Mouse (Mus musculus) limb, embryonic 11.5 days (tissue): Measurements from ENCODE around the gene Anxa5. TPM values are rescaled to one million over a fixed set of nuclear protein-coding genes. Genes with fewer than 3 reads are reported as not detected.

Source experiments
- ATAC-seq: fragments of 200-750 bp; cut with Nextera tagmentation; 2 replicates; pipeline ENCODE4 v1.8.0; 2017; ENCODE audit warnings: low read depth; ENCODE audit not compliant: insufficient number of reproducible peaks, low FRiP score, low TSS enrichment
- DNase-seq: peaks from one replicate; pipeline ENCODE4 v3.0.0-alpha.2; 2015; ENCODE audit warnings: low spot score
- H3K27ac ChIP-seq: fragments of 300-500 bp; sonication (generic); replicated peaks from 2 replicates; pipeline ENCODE4 v1.5.1; 2014; ENCODE audit warnings: low read depth, mild to moderate bottlenecking, low read length
- H3K27me3 ChIP-seq: fragments of 300-500 bp; sonication (generic); 2 replicates; pipeline ENCODE4 v1.6.1; 2014; ENCODE audit warnings: mild to moderate bottlenecking, low read length, mixed read lengths; ENCODE audit not compliant: control insufficient read depth, insufficient read depth
- H3K36me3 ChIP-seq: fragments of 300-500 bp; sonication (generic); 2 replicates; pipeline ENCODE4 v1.6.1; 2014; ENCODE audit warnings: mild to moderate bottlenecking, low read length, moderate library complexity, mixed read lengths; ENCODE audit not compliant: control insufficient read depth, insufficient read depth
- H3K4me1 ChIP-seq: fragments of 300-500 bp; sonication (generic); 2 replicates; pipeline ENCODE4 v1.6.1; 2014; ENCODE audit warnings: low read length, mixed read lengths; ENCODE audit not compliant: control insufficient read depth, insufficient read depth
- H3K4me2 ChIP-seq: fragments of 300-500 bp; sonication (generic); 2 replicates; pipeline ENCODE4 v1.6.1; 2014; ENCODE audit warnings: low read depth, mild to moderate bottlenecking, moderate library complexity; ENCODE audit not compliant: severe bottlenecking
- H3K4me3 ChIP-seq: fragments of 300-500 bp; sonication (generic); 2 replicates; pipeline ENCODE4 v1.5.1; 2014; ENCODE audit warnings: low read depth, low read length
- H3K9ac ChIP-seq: fragments of 300-500 bp; sonication (generic); 2 replicates; pipeline ENCODE4 v1.6.1; 2014; ENCODE audit warnings: mild to moderate bottlenecking, low read length
- H3K9me3 ChIP-seq: fragments of 300-500 bp; sonication (generic); 2 replicates; pipeline ENCODE4 v1.6.1; 2016; ENCODE audit warnings: low read length; ENCODE audit not compliant: control insufficient read depth
- WGBS: fragments of 180-500 bp; shearing (Covaris S2); extraction: QIAGEN DNeasy Blood & Tissue Kit; methylation state at CpG from one replicate; pipeline ENCODE4 v1.1.7; 2014; 5-methylcytosine and 5-hydroxymethylcytosine counted together
- polyA plus RNA-seq: library from polyadenylated mRNA; unstranded; fragments of >200 nt; fragmentation: Nextera tagmentation; extraction: Ambion mirVana; gene quantifications from 2 replicates; pipeline ENCODE4 v1.2.1, GENCODE M21; 2014

The Anxa5 gene
- 113 and 132 TPM in 2 replicates for polyA plus RNA-seq

- Histone ChIP-seq H3K27me3 (no peaks in the 10 kb centered on the region), H3K4me3 (peak within 1 kb of the TSS; percentile 66), H3K4me2 (peak within 1 kb of the TSS; percentile 85), H3K9me3 (no peaks in the 10 kb centered on the region), H3K36me3 (no peaks in the 10 kb centered on the region), H3K4me1 (0 out of 2 replicates have a peak, but pooled peaks cover 3% of the 10 kb centered on the region), H3K9ac (peak within 1 kb of the TSS; percentile 70), H3K27ac (peak within 1 kb of the TSS; percentile 47)
- peak; percentile 99 for ATAC-seq
- under 1% methylated on average over 32 of the region's 32 CpGs for WGBS
- DNase-seq, result peak; percentile 95
These were observed at the start of gene Anxa5, which contains the start of gene 1810062G17Rik for GRCm38 (mm10) chr3:36475532-36476087. Gene Anxa5 (minus strand): TSS chr3:36475894. Gene 1810062G17Rik (plus strand): TSS chr3:36475937.

GRCm38 (mm10) chr3:36524466-36524865 is 48.8 kb upstream of the Anxa5 start:
- H3K9me3 ChIP-seq, result no peaks in the 10 kb centered on the region
- H3K4me2 ChIP-seq, result no peak overlapping the region
- H3K27ac ChIP-seq, result no peak overlapping the region
- H3K4me3 ChIP-seq, result no peak overlapping the region
- peaks cover 31% of the 10 kb centered on the region for H3K27me3 ChIP-seq
- 88% methylated on average over 3 of the region's 3 CpGs for WGBS
- no peaks in the 10 kb centered on the region for H3K36me3 ChIP-seq
- H3K9ac ChIP-seq, result no peak overlapping the region
- no peak for DNase-seq
- no peak for ATAC-seq
- H3K4me1 ChIP-seq, result no peaks in the 10 kb centered on the region

- 11% methylated on average over 4 of the region's 4 CpGs for WGBS
- no peak overlapping the region for H3K4me2 ChIP-seq
These were observed 46.4 kb upstream of the Anxa5 start for GRCm38 (mm10) chr3:36522137-36522536.

GRCm38 (mm10) chr3:36521073-36522060 is 45.7 kb upstream of the Anxa5 start, which contains the start of gene Gm11549:
Gene Gm11549 (minus strand): TSS chr3:36521813.
- Histone ChIP-seq H3K36me3 (no peaks in the 10 kb centered on the region), H3K27me3 (peaks cover 34% of the 10 kb centered on the region), H3K27ac (no peak within 1 kb of the TSS), H3K9me3 (no peaks in the 10 kb centered on the region), H3K4me1 (no peaks in the 10 kb centered on the region), H3K9ac (peak within 1 kb of the TSS; percentile 49), H3K4me2 (peak within 1 kb of the TSS; percentile 86), H3K4me3 (peak within 1 kb of the TSS; percentile 42)
- WGBS, result under 1% methylated on average over 51 of the region's 51 CpGs
- peak; percentile 62 for DNase-seq
- ATAC-seq, result no peak

More at GRCm38 (mm10) chr3:36522137-36522536, 46.4 kb upstream of the Anxa5 start:
- Histone ChIP-seq H3K27ac (no peak overlapping the region), H3K27me3 (peaks cover 34% of the 10 kb centered on the region), H3K36me3 (no peaks in the 10 kb centered on the region), H3K9me3 (no peaks in the 10 kb centered on the region), H3K4me1 (no peaks in the 10 kb centered on the region), H3K9ac (no peak overlapping the region), H3K4me3 (no peak overlapping the region)
- DNase-seq (no peak), ATAC-seq (no peak)

GRCm38 (mm10) chr3:36516196-36516595 is 40.5 kb upstream of the Anxa5 start:
- H3K9me3 ChIP-seq, result no peaks in the 10 kb centered on the region

GRCm38 (mm10) chr3:36511491-36511890 is 35.8 kb upstream of the Anxa5 start:
- no peak overlapping the region for H3K4me3 ChIP-seq
- no peaks in the 10 kb centered on the region for H3K4me1 ChIP-seq
- no peak overlapping the region for H3K27ac ChIP-seq
- no peaks in the 10 kb centered on the region for H3K27me3 ChIP-seq
- 82% methylated on average over 6 of the region's 6 CpGs for WGBS
- H3K36me3 ChIP-seq, result no peaks in the 10 kb centered on the region
- H3K9me3 ChIP-seq, result no peaks in the 10 kb centered on the region
- DNase-seq (no peak), ATAC-seq (no peak)
- no peak overlapping the region for H3K9ac ChIP-seq
- H3K4me2 ChIP-seq, result no peak overlapping the region

More at GRCm38 (mm10) chr3:36516196-36516595, 40.5 kb upstream of the Anxa5 start:
- H3K36me3 ChIP-seq, result no peaks in the 10 kb centered on the region
- H3K4me1 ChIP-seq, result no peaks in the 10 kb centered on the region
- no peak overlapping the region for H3K4me2 ChIP-seq
- no peak overlapping the region for H3K27ac ChIP-seq
- peaks cover 16% of the 10 kb centered on the region for H3K27me3 ChIP-seq
- no peak overlapping the region for H3K4me3 ChIP-seq
- 95% methylated on average over 9 of the region's 9 CpGs for WGBS
- H3K9ac ChIP-seq, result no peak overlapping the region
- DNase-seq (no peak), ATAC-seq (no peak)

GRCm38 (mm10) chr3:36505809-36506735 is 30.4 kb upstream of the Anxa5 start:
- ATAC-seq, result no peak
- H3K4me3 ChIP-seq, result no peak overlapping the region
- no peaks in the 10 kb centered on the region for H3K36me3 ChIP-seq
- no peaks in the 10 kb centered on the region for H3K27me3 ChIP-seq
- 75% methylated on average over 10 of the region's 10 CpGs for WGBS
- no peak overlapping the region for H3K9ac ChIP-seq
- no peak for DNase-seq
- H3K27ac ChIP-seq, result no peak overlapping the region
- H3K9me3 ChIP-seq, result no peaks in the 10 kb centered on the region
- H3K4me2 ChIP-seq, result no peak overlapping the region
- no peaks in the 10 kb centered on the region for H3K4me1 ChIP-seq
